Mouse (Mus musculus): ENCODE measurements around the gene Mark3.

DNA sequence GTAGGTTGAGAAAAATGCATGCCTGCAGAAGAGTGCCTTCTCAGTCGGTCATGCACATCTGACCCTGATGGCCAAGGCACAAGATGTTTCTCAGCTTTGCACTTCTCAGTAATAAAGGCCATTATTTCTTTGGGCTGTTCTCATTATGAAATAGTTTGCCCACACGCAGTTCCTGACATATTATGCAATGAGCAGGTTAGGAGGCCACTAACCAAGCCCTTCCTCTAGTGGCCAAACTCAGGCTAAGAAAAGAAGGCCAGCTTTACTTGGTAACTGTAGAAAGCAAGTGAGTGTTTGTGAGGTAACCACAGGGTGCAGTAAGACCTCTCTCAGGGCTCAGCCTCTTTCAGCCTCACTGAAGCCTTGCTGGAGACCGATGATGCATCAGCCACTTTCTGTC is 49.4 kb upstream of the Mark3 start:
- TF ChIP-seq TAL1 (conservative IDR thresholded peaks at IDR 0.05; ENCODE audit: low read depth, low read length) (no peak), CTCF (IDR thresholded peaks at IDR 0.05; ENCODE audit: low read depth, low read length) (no peak), GATA2 (IDR thresholded peaks at IDR 0.05; ENCODE audit: borderline replicate concordance, low read depth, low read length) (no peak), GATA1 (IDR thresholded peaks at IDR 0.05; ENCODE audit: borderline replicate concordance, low read length) (no peak)
